Mouse (Mus musculus) forebrain, embryonic 16.5 days (tissue): ENCODE data around the gene Ccdc33. TPM values are rescaled to one million over a fixed set of nuclear protein-coding genes. Genes with fewer than 3 reads are reported as not detected.

ENCODE experiments used
- ATAC-seq: fragments of 200-750 bp; cut with Nextera tagmentation; 2 replicates; pipeline ENCODE4 v1.8.0; 2017; ENCODE audit warnings: mild to moderate bottlenecking, moderate library complexity
- H3K27ac ChIP-seq: fragments of 300-500 bp; sonication (generic); 2 replicates; pipeline ENCODE4 v1.5.1; 2014; ENCODE audit warnings: low read length, control low read depth
- H3K27me3 ChIP-seq: fragments of 300-500 bp; sonication (generic); replicated peaks from 2 replicates; pipeline ENCODE4 v1.6.1; 2014; ENCODE audit warnings: low read length; ENCODE audit not compliant: control insufficient read depth, insufficient read depth
- H3K36me3 ChIP-seq: fragments of 300-500 bp; sonication (generic); 2 replicates; pipeline ENCODE4 v1.6.1; 2014; ENCODE audit not compliant: control insufficient read depth, insufficient read depth
- H3K4me1 ChIP-seq: fragments of 300-500 bp; sonication (generic); replicated peaks from 2 replicates; pipeline ENCODE4 v1.6.1; 2014; ENCODE audit warnings: low read length; ENCODE audit not compliant: control insufficient read depth, insufficient read depth
- H3K4me2 ChIP-seq: fragments of 300-500 bp; sonication (generic); 2 replicates; pipeline ENCODE4 v1.6.1; 2014; ENCODE audit warnings: mild to moderate bottlenecking, low read length, control low read depth
- H3K4me3 ChIP-seq: fragments of 300-500 bp; sonication (generic); replicated peaks from 2 replicates; pipeline ENCODE4 v1.5.1; 2014; ENCODE audit warnings: mild to moderate bottlenecking, low read length, control low read depth
- H3K9ac ChIP-seq: fragments of 300-500 bp; sonication (generic); replicated peaks from 2 replicates; pipeline ENCODE4 v1.6.1; 2014; ENCODE audit warnings: low read depth, low read length, control low read depth
- H3K9me3 ChIP-seq: fragments of 300-500 bp; sonication (generic); 2 replicates; pipeline ENCODE4 v1.6.1; 2016; ENCODE audit warnings: low read length; ENCODE audit not compliant: control insufficient read depth
- WGBS: fragments of 180-500 bp; shearing (Covaris S2); extraction: QIAGEN DNeasy Blood & Tissue Kit; methylation state at CpG from one replicate; pipeline ENCODE4 v1.1.7; 2014; 5-methylcytosine and 5-hydroxymethylcytosine counted together
- polyA plus RNA-seq: library from polyadenylated mRNA; unstranded; fragments of >200 nt; fragmentation: Nextera tagmentation; extraction: Ambion mirVana; gene quantifications from 2 replicates; pipeline ENCODE4 v1.2.1, GENCODE M21; 2015

Gene Ccdc33
- 0.51 and 0.79 TPM in 2 replicates for polyA plus RNA-seq

GRCm38 (mm10) chr9:58118671-58119070, at the start of gene Ccdc33:
Ccdc33 (minus strand) TSS chr9:58118823.
- Histone ChIP-seq H3K9ac (no peak within 1 kb of the TSS), H3K27me3 (no peaks in the 10 kb centered on the region), H3K9me3 (no peaks in the 10 kb centered on the region), H3K4me3 (no peak within 1 kb of the TSS), H3K4me2 (no peak within 1 kb of the TSS), H3K27ac (no peak within 1 kb of the TSS), H3K4me1 (peaks cover 34% of the 10 kb centered on the region), H3K36me3 (no peaks in the 10 kb centered on the region)
- no peak for ATAC-seq
- WGBS = 17% methylated on average over 2 of the region's 2 CpGs

- WGBS = 66% methylated on average over 1 of the region's 1 CpGs
Observed at GRCm38 (mm10) chr9:58165779-58166178, 47.2 kb upstream of the Ccdc33 start.

GRCm38 (mm10) chr9:58163146-58163545, 44.5 kb upstream of the Ccdc33 start:
- no peaks in the 10 kb centered on the region for H3K9me3 ChIP-seq
- peaks cover 13% of the 10 kb centered on the region for H3K4me1 ChIP-seq
- H3K4me2 ChIP-seq = no peak overlapping the region
- H3K9ac ChIP-seq = no peak overlapping the region
- WGBS = 82% methylated on average over 5 of the region's 5 CpGs
- no peak overlapping the region for H3K4me3 ChIP-seq
- no peak overlapping the region for H3K27ac ChIP-seq
- no peaks in the 10 kb centered on the region for H3K36me3 ChIP-seq
- ATAC-seq = no peak
- no peaks in the 10 kb centered on the region for H3K27me3 ChIP-seq

More at GRCm38 (mm10) chr9:58165779-58166178, 47.2 kb upstream of the Ccdc33 start:
- ATAC-seq = no peak
- peaks cover 10% of the 10 kb centered on the region for H3K4me1 ChIP-seq
- H3K4me2 ChIP-seq = no peak overlapping the region
- H3K9me3 ChIP-seq = no peaks in the 10 kb centered on the region
- no peaks in the 10 kb centered on the region for H3K36me3 ChIP-seq
- no peaks in the 10 kb centered on the region for H3K27me3 ChIP-seq
- H3K27ac ChIP-seq = no peak overlapping the region
- H3K9ac ChIP-seq = no peak overlapping the region
- H3K4me3 ChIP-seq = no peak overlapping the region

- no peak overlapping the region for H3K27ac ChIP-seq
- H3K4me1 ChIP-seq = peaks cover 13% of the 10 kb centered on the region
- H3K9ac ChIP-seq = no peak overlapping the region
- no peak overlapping the region for H3K4me3 ChIP-seq
- H3K36me3 ChIP-seq = no peaks in the 10 kb centered on the region
- no peak overlapping the region for H3K4me2 ChIP-seq
- no peak for ATAC-seq
- H3K9me3 ChIP-seq = no peaks in the 10 kb centered on the region
- H3K27me3 ChIP-seq = no peaks in the 10 kb centered on the region
- 97% methylated on average over 3 of the region's 3 CpGs for WGBS
Observed at GRCm38 (mm10) chr9:58162173-58162572, 43.5 kb upstream of the Ccdc33 start.

GRCm38 (mm10) chr9:58160315-58160714, 41.7 kb upstream of the Ccdc33 start:
- Histone ChIP-seq H3K9ac (no peak overlapping the region), H3K27ac (no peak overlapping the region), H3K4me1 (peaks cover 19% of the 10 kb centered on the region), H3K9me3 (no peaks in the 10 kb centered on the region), H3K4me2 (no peak overlapping the region), H3K4me3 (no peak overlapping the region), H3K27me3 (no peaks in the 10 kb centered on the region), H3K36me3 (no peaks in the 10 kb centered on the region)
- no peak for ATAC-seq
- WGBS = 79% methylated on average over 5 of the region's 5 CpGs

- H3K4me1 ChIP-seq = peaks cover 20% of the 10 kb centered on the region
- no peaks in the 10 kb centered on the region for H3K9me3 ChIP-seq
- 0 out of 2 replicates have a peak, but pooled peaks have one; percentile 40 for ATAC-seq
- no peaks in the 10 kb centered on the region for H3K36me3 ChIP-seq
- 63% methylated on average over 4 of the region's 4 CpGs for WGBS
- H3K27me3 ChIP-seq = no peaks in the 10 kb centered on the region
- H3K9ac ChIP-seq = no peak overlapping the region
- H3K27ac ChIP-seq = no peak overlapping the region
- no peak overlapping the region for H3K4me3 ChIP-seq
- H3K4me2 ChIP-seq = no peak overlapping the region
Observed at GRCm38 (mm10) chr9:58159855-58160254, 41.2 kb upstream of the Ccdc33 start.

- no peak overlapping the region for H3K4me3 ChIP-seq
- no peak for ATAC-seq
- H3K36me3 ChIP-seq = no peaks in the 10 kb centered on the region
- no peaks in the 10 kb centered on the region for H3K27me3 ChIP-seq
- H3K9ac ChIP-seq = 0 out of 2 replicates have a peak overlapping the region, but pooled peaks have one; percentile 8
- H3K27ac ChIP-seq = peak overlapping the region; percentile 2
- H3K4me1 ChIP-seq = peaks cover 20% of the 10 kb centered on the region
- WGBS = 42% methylated on average over 7 of the region's 7 CpGs
- no peaks in the 10 kb centered on the region for H3K9me3 ChIP-seq
- H3K4me2 ChIP-seq = no peak overlapping the region
Observed at GRCm38 (mm10) chr9:58158541-58159311, 40.1 kb upstream of the Ccdc33 start.

GRCm38 (mm10) chr9:58157838-58158237, 39.2 kb upstream of the Ccdc33 start:
- Histone ChIP-seq H3K4me2 (no peak overlapping the region), H3K4me1 (peaks cover 25% of the 10 kb centered on the region), H3K9ac (no peak overlapping the region), H3K36me3 (no peaks in the 10 kb centered on the region), H3K9me3 (no peaks in the 10 kb centered on the region), H3K4me3 (no peak overlapping the region), H3K27me3 (no peaks in the 10 kb centered on the region), H3K27ac (no peak overlapping the region)
- WGBS = 85% methylated on average over 13 of the region's 13 CpGs
- ATAC-seq = no peak

GRCm38 (mm10) chr9:58156819-58157560, 38.4 kb upstream of the Ccdc33 start:
- Histone ChIP-seq H3K4me3 (no peak overlapping the region), H3K4me2 (no peak overlapping the region), H3K36me3 (no peaks in the 10 kb centered on the region), H3K4me1 (peaks cover 27% of the 10 kb centered on the region), H3K9ac (no peak overlapping the region), H3K27ac (no peak overlapping the region), H3K27me3 (no peaks in the 10 kb centered on the region), H3K9me3 (no peaks in the 10 kb centered on the region)
- no peak for ATAC-seq
- WGBS = 91% methylated on average over 22 of the region's 22 CpGs
